Mouse (Mus musculus) kidney, adult 2 months (tissue): ENCODE measurements around the gene Nploc4. TPM values are rescaled to one million over a fixed set of nuclear protein-coding genes. Genes with fewer than 3 reads are reported as not detected.

ENCODE experiments used
- DNase-seq: peaks from one replicate; pipeline ENCODE4 v3.0.0; 2021
- H3K27ac ChIP-seq: fragments of 200-500 bp; 2 replicates; pipeline ENCODE4 v1.5.1; 2012; ENCODE audit warnings: low read depth, low read length, control low read depth, inconsistent platforms; ENCODE audit not compliant: insufficient read depth
- H3K27me3 ChIP-seq: fragments of 200-500 bp; replicated peaks from 2 replicates; pipeline ENCODE4 v1.6.1; 2012; ENCODE audit warnings: mild to moderate bottlenecking, moderate library complexity, low read length, inconsistent platforms; ENCODE audit not compliant: control insufficient read depth, insufficient read depth
- H3K36me3 ChIP-seq: fragments of 200-500 bp; 2 replicates; pipeline ENCODE4 v1.6.1; 2012; ENCODE audit warnings: mild to moderate bottlenecking, moderate library complexity, low read length, inconsistent platforms; ENCODE audit not compliant: control insufficient read depth, insufficient read depth
- H3K4me1 ChIP-seq: fragments of 200-500 bp; 2 replicates; pipeline ENCODE4 v1.6.1; 2011; ENCODE audit warnings: low read length; ENCODE audit not compliant: control insufficient read depth, insufficient read depth
- H3K4me3 ChIP-seq: fragments of 200-500 bp; 2 replicates; pipeline ENCODE4 v1.5.1; 2011; ENCODE audit warnings: mild to moderate bottlenecking, low read depth, low read length, control low read depth; ENCODE audit not compliant: insufficient read depth
- CTCF ChIP-seq: fragments of 200-500 bp; conservative IDR thresholded peaks from 2 replicates; pipeline ENCODE4 v1.5.1; 2011; ENCODE audit warnings: low read depth, mild to moderate bottlenecking, control low read depth, low read length, moderate library complexity, mixed read lengths; ENCODE audit not compliant: insufficient read depth, insufficient read length
- POLR2A ChIP-seq: fragments of 200-500 bp; IDR thresholded peaks from one replicate; pipeline ENCODE4 v1.6.1; 2011; ENCODE audit warnings: low read depth, low read length, control low read depth
- WGBS: fragments of 180-500 bp; shearing (Covaris S2); methylation state at CpG from one replicate; pipeline ENCODE4 v1.1.7; 2018; 5-methylcytosine and 5-hydroxymethylcytosine counted together
- polyA plus RNA-seq: library from polyadenylated mRNA; depleted of rRNA; stranded (reverse); fragments of >200 nt; gene quantifications from 2 replicates; pipeline ENCODE4 v1.2.3, GENCODE M21; 2012

Nploc4 gene
- polyA plus RNA-seq, 1 experiment = 39.5 TPM

- Histone ChIP-seq H3K4me3 (no peak overlapping the region), H3K27me3 (no peaks in the 10 kb centered on the region), H3K36me3 (no peaks in the 10 kb centered on the region), H3K4me1 (peaks cover 4% of the 10 kb centered on the region; the same call in 1 of the 2 replicates), H3K27ac (no peak overlapping the region)
- WGBS = 61% methylated on average over 7 of the region's 7 CpGs
- TF ChIP-seq CTCF (no peak), POLR2A (no peak)
- DNase-seq = no peak
Measured at GRCm38 (mm10) chr11:120366443-120367027, 71.0 kb downstream of the Nploc4 start.

DNA sequence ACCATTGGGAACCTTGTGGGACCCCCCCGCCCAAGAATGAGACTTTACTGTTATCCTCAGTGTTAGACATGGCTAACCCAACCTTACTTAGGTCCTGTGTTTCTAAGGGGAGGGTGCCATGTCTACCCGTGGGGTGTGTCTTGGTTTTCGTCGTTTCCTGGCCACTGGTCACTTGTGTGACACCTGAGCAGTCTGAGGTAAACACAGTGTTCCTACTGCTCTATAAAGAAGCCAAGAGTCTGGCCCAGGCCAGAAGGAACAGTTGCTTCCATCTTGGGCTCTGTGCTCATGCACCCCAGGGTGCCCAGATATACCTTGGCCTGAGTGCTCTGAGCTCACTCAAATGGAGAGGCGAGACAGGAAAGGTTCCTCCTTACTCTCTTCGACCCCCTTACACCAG, 74.6 kb downstream of the Nploc4 start:
- Histone ChIP-seq H3K27me3 (no peaks in the 10 kb centered on the region), H3K27ac (no peak overlapping the region), H3K4me3 (no peak overlapping the region), H3K36me3 (no peaks in the 10 kb centered on the region), H3K4me1 (no peaks in the 10 kb centered on the region)
- 91% methylated on average over 6 of the region's 6 CpGs for WGBS
- no peak for DNase-seq
- TF ChIP-seq POLR2A (no peak), CTCF (no peak)

- H3K27me3 ChIP-seq = no peaks in the 10 kb centered on the region
- no peak within 1 kb of the TSS for H3K4me3 ChIP-seq
- no peak for DNase-seq
- no peak within 1 kb of the TSS for H3K27ac ChIP-seq
- TF ChIP-seq CTCF (no peak), POLR2A (no peak)
- H3K4me1 ChIP-seq = no peaks in the 10 kb centered on the region
- 58% methylated on average over 10 of the region's 10 CpGs for WGBS
- H3K36me3 ChIP-seq = no peaks in the 10 kb centered on the region
Measured at GRCm38 (mm10) chr11:120361295-120361694, 76.2 kb downstream of the Nploc4 start, which contains the start of gene Fscn2. Gene Fscn2 (plus strand): TSS chr11:120361534.

DNA sequence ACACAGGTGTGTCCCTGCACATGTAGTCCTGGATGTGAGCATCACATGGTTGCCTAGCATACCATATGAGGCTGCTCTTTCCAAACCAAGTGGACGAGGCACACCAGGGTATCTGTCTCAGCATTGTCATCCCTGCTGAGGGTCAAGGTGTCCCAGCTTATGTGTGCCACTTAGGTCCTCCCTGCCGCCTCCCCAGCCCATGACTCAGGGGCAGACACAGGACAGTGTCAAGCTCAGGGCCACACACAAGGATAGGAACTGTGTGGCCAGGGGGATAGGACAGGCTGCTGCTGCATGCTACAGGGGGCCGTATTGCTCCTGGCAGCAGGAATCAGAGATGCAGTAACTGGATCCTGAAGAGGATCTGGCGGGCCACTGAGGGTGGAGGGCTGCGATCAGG, 76.8 kb downstream of the Nploc4 start:
- no peaks in the 10 kb centered on the region for H3K36me3 ChIP-seq
- no peak for DNase-seq

GRCm38 (mm10) chr11:120360062-120360461, 77.4 kb downstream of the Nploc4 start:
- Histone ChIP-seq H3K4me3 (no peak overlapping the region), H3K4me1 (no peaks in the 10 kb centered on the region), H3K36me3 (no peaks in the 10 kb centered on the region), H3K27me3 (no peaks in the 10 kb centered on the region), H3K27ac (no peak overlapping the region)
- peak; percentile 74 for DNase-seq
- 52% methylated on average over 8 of the region's 8 CpGs for WGBS
- TF ChIP-seq CTCF (no peak), POLR2A (no peak)

More for the DNA sequence above, 76.8 kb downstream of the Nploc4 start:
- Histone ChIP-seq H3K4me3 (no peak overlapping the region), H3K27me3 (no peaks in the 10 kb centered on the region), H3K4me1 (no peaks in the 10 kb centered on the region), H3K27ac (no peak overlapping the region)
- WGBS = 93% methylated on average over 5 of the region's 5 CpGs
- no peak for TF ChIP-seq POLR2A
- TF ChIP-seq CTCF = no peak

DNA sequence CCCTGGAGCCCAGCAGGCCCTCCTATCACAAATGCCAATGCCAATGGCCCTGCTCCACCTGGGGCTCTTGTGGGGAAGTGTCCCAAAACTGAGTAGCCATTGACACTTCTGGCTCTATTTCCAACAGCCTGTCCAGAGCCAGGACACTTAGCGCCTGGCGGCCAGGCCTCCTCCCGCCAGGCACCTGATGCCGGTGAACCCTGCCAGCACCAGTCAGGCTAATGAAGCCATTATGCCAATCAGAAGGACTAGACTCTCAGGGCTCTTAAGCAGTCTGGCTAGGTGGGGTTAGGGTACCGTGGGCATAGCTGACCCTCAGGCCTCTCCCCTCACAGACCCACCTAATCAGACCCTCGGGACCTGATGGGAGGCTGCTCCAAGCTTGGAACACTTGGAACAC, 78.1 kb downstream of the Nploc4 start:
- DNase-seq = no peak
- H3K36me3 ChIP-seq = no peaks in the 10 kb centered on the region
- H3K27ac ChIP-seq = no peak overlapping the region
- no peaks in the 10 kb centered on the region for H3K27me3 ChIP-seq
- 60% methylated on average over 6 of the region's 6 CpGs for WGBS
- H3K4me1 ChIP-seq = no peaks in the 10 kb centered on the region
- H3K4me3 ChIP-seq = no peak overlapping the region
- TF ChIP-seq CTCF (no peak), POLR2A (no peak)

- no peak overlapping the region for H3K4me3 ChIP-seq
- TF ChIP-seq CTCF (no peak), POLR2A (no peak)
- H3K27ac ChIP-seq = no peak overlapping the region
- WGBS = 21% methylated on average over 10 of the region's 10 CpGs
- H3K4me1 ChIP-seq = peaks cover 5% of the 10 kb centered on the region; the same call in 1 of the 2 replicates
- H3K27me3 ChIP-seq = no peaks in the 10 kb centered on the region
- peak; percentile 54 for DNase-seq
- H3K36me3 ChIP-seq = no peaks in the 10 kb centered on the region
Measured at GRCm38 (mm10) chr11:120357791-120358401, 79.6 kb downstream of the Nploc4 start.
